Mouse (Mus musculus): ENCODE measurements around the gene Fam196b. TPM values are rescaled to one million over a fixed set of nuclear protein-coding genes. Genes with fewer than 3 reads are reported as not detected.

Gene Fam196b
- polyA plus RNA-seq, 1 experiment from 2014 or later = not detected

GRCm38 (mm10) chr11:34309360-34309759 lies 5.3 kb upstream of the Fam196b start:
- H3K36me3 ChIP-seq (ENCODE audit: inconsistent target) = peaks cover 81% of the 10 kb centered on the region
- no peaks in the 10 kb centered on the region for H3K79me2 ChIP-seq (ENCODE audit: inconsistent target)
- WGBS (ENCODE audit: missing documents) = 35% methylated on average over 2 of the region's 2 CpGs
- H3K27ac ChIP-seq = no peak overlapping the region
- no peak overlapping the region for H3K4me3 ChIP-seq (ENCODE audit: inconsistent target)

GRCm38 (mm10) chr11:34311717-34312116 lies 2.9 kb upstream of the Fam196b start:
- WGBS (ENCODE audit: missing documents) = 73% methylated on average over 5 of the region's 5 CpGs
- no peak overlapping the region for H3K27ac ChIP-seq
- peaks cover 57% of the 10 kb centered on the region for H3K36me3 ChIP-seq (ENCODE audit: inconsistent target)
- H3K4me3 ChIP-seq (ENCODE audit: inconsistent target) = no peak overlapping the region
- no peaks in the 10 kb centered on the region for H3K79me2 ChIP-seq (ENCODE audit: inconsistent target)

GRCm38 (mm10) chr11:34312208-34312607 lies 2.4 kb upstream of the Fam196b start:
- WGBS (ENCODE audit: missing documents) = 92% methylated on average over 7 of the region's 7 CpGs
- no peaks in the 10 kb centered on the region for H3K79me2 ChIP-seq (ENCODE audit: inconsistent target)
- H3K36me3 ChIP-seq (ENCODE audit: inconsistent target) = peaks cover 53% of the 10 kb centered on the region
- no peak overlapping the region for H3K27ac ChIP-seq
- no peak overlapping the region for H3K4me3 ChIP-seq (ENCODE audit: inconsistent target)

- Histone ChIP-seq H3K79me2 (ENCODE audit: inconsistent target) (no peaks in the 10 kb centered on the region), H3K27ac (no peak overlapping the region), H3K4me3 (ENCODE audit: inconsistent target) (no peak overlapping the region), H3K36me3 (ENCODE audit: inconsistent target) (peaks cover 33% of the 10 kb centered on the region)
- WGBS (ENCODE audit: missing documents) = 92% methylated on average over 5 of the region's 5 CpGs
Observed at GRCm38 (mm10) chr11:34315383-34315782, 761 bp downstream of the Fam196b start.

DNA sequence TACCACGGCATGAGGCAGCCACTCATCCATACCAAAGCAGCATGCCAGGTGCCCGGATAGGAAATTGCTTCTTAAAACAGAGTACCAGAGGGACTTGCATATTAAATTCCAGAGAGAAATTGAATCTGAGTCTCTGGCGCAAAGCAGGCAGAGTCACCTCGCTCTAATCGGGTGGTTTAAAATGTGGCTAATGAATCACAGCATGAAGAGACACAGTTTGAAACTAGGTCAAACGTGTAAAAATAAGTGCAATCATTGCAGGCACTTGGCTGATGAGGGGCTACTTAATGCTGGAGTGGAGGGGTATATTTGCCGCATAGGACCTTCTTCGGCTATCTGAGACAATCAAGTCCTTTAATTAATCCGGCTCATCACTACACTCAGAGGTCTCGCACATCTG lies 1.6 kb downstream of the Fam196b start:
- no peaks in the 10 kb centered on the region for H3K79me2 ChIP-seq (ENCODE audit: inconsistent target)
- H3K27ac ChIP-seq = no peak overlapping the region
- 95% methylated on average over 10 of the region's 10 CpGs for WGBS (ENCODE audit: missing documents)
- no peak overlapping the region for H3K4me3 ChIP-seq (ENCODE audit: inconsistent target)
- H3K36me3 ChIP-seq (ENCODE audit: inconsistent target) = peaks cover 25% of the 10 kb centered on the region

- Histone ChIP-seq H3K27ac (no peak overlapping the region), H3K4me3 (ENCODE audit: inconsistent target) (no peak overlapping the region), H3K79me2 (ENCODE audit: inconsistent target) (no peaks in the 10 kb centered on the region), H3K36me3 (ENCODE audit: inconsistent target) (peaks cover 22% of the 10 kb centered on the region)
- WGBS (ENCODE audit: missing documents) = 95% methylated on average over 8 of the region's 8 CpGs
Observed at GRCm38 (mm10) chr11:34317001-34317400, 2.4 kb downstream of the Fam196b start.

DNA sequence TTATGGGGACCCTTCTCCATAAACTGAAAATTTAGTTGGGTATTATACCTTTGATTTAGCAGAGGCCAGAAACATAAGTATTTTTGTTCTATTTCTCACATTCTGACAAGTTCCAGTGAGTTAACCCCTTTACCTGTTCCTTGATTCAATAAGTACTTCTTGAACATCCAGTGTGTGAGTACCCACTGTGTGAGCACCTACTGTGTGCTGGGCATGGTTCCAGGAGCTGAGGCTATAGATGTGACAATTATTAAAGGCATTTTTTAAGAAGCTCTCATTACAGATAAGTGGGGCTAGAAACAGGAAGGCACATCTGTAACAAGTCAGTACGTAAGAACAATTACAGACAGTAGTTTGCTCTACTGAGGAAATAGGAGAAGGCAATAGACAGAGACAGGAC lies 4.7 kb downstream of the Fam196b start:
- H3K4me3 ChIP-seq (ENCODE audit: inconsistent target) = no peak overlapping the region
- H3K79me2 ChIP-seq (ENCODE audit: inconsistent target) = no peaks in the 10 kb centered on the region
- H3K36me3 ChIP-seq (ENCODE audit: inconsistent target) = peaks cover 15% of the 10 kb centered on the region; the same call in 1 of the 2 replicates
- WGBS (ENCODE audit: missing documents) = 100% methylated on average over 1 of the region's 1 CpGs
- no peak overlapping the region for H3K27ac ChIP-seq

GRCm38 (mm10) chr11:34323664-34324063 lies 9.0 kb downstream of the Fam196b start:
- H3K27ac ChIP-seq = no peak overlapping the region
- WGBS (ENCODE audit: missing documents) = 96% methylated on average over 8 of the region's 8 CpGs
- no peak overlapping the region for H3K4me3 ChIP-seq (ENCODE audit: inconsistent target)
- no peaks in the 10 kb centered on the region for H3K79me2 ChIP-seq (ENCODE audit: inconsistent target)
- H3K36me3 ChIP-seq (ENCODE audit: inconsistent target) = peaks cover 22% of the 10 kb centered on the region; the same call in 1 of the 2 replicates

DNA sequence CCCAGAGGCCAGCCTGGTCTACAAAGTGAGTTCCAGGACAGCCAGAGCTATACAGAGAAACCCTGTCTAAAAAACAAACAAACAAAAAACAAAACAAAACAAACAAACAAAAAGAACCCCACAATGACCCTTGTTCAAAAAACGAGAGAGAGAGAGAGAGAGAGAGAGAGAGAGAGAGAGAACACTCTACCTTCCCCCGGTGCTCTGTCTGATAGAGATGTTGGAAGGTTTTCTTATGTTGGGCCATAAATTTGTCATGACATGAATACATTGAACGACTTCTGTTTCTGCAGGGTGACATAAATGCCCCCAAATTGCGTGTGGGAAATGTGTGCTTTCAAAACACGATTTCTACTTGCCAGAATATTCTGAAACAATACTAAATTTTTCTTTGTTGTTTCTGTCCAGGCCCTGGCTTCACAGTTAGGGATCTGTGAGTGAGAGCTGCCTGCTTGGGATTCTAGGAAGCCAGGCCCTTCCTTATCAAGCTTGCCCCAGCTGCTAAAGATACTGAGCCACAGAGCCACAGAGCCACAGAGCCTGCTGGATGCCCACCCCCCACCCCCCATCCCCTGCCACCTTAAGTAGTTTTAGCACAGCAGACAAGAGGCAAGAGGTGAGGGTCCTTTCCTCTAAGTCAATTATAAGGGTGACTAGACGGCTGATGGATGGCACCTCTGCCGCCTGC lies 17.9 kb downstream of the Fam196b start:
- WGBS (ENCODE audit: missing documents) = 76% methylated on average over 7 of the region's 7 CpGs
- Histone ChIP-seq H3K79me2 (ENCODE audit: inconsistent target) (no peaks in the 10 kb centered on the region), H3K27ac (no peak overlapping the region), H3K36me3 (ENCODE audit: inconsistent target) (peaks cover 10% of the 10 kb centered on the region; the same call in 1 of the 2 replicates), H3K4me3 (ENCODE audit: inconsistent target) (no peak overlapping the region)

- Histone ChIP-seq H3K4me3 (ENCODE audit: inconsistent target) (no peak overlapping the region), H3K79me2 (ENCODE audit: inconsistent target) (no peaks in the 10 kb centered on the region), H3K27ac (no peak overlapping the region), H3K36me3 (ENCODE audit: inconsistent target) (no peaks in the 10 kb centered on the region; the same call in 1 of the 2 replicates)
- 100% methylated on average over 1 of the region's 1 CpGs for WGBS (ENCODE audit: missing documents)
Observed at GRCm38 (mm10) chr11:34337907-34338306, 23.3 kb downstream of the Fam196b start.

DNA sequence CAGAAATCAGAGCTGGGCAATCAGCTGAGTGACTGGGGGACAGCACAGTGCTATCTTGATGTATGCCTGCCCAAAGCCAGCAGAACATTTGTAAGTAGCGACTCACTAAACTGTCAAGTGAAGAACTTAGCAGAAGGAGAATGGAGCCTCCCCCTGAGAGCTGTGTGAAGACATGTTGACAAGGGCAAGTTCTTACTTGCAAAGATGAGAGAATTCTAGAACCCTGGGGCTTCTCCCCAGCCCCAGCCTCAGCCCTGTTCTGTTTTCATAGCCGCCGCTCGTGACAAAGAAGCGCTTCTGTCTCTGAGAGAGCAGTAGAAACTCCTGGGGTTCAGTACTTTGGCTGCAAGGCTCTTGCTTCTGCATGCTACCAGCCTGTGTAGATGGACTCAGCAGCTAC lies 25.1 kb downstream of the Fam196b start:
- H3K27ac ChIP-seq = no peak overlapping the region
- 99% methylated on average over 5 of the region's 5 CpGs for WGBS (ENCODE audit: missing documents)
- H3K4me3 ChIP-seq (ENCODE audit: inconsistent target) = no peak overlapping the region
- no peaks in the 10 kb centered on the region; the same call in 1 of the 2 replicates for H3K36me3 ChIP-seq (ENCODE audit: inconsistent target)
- H3K79me2 ChIP-seq (ENCODE audit: inconsistent target) = no peaks in the 10 kb centered on the region

DNA sequence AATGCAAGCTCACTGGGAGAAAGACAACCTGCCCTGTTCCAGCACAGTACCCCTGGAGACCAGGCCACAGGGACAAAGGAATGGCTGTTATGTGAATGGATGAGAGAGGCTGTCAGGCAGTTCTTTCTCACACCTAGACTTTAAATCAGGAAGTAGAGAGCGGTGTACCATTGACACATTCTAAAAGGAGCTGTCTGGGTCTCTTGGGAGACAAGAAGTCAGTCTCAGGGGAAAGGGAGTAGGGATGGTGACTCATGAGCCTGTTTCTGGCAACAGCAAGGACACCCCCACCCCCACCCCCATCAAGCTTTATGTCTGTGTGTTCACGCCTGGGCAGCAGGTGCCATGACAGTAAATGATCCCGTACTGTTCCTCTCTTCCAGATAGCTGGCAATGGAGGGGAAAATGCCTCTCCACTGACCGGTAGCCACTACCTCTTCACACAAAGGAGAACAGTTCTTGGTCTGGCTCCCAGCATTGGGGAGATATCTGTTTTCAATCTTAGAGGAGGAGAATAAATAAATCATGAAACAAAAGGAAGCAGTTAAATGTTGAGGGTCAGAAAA lies 29.2 kb downstream of the Fam196b start:
- 100% methylated on average over 4 of the region's 4 CpGs for WGBS (ENCODE audit: missing documents)
- Histone ChIP-seq H3K79me2 (ENCODE audit: inconsistent target) (no peaks in the 10 kb centered on the region), H3K36me3 (ENCODE audit: inconsistent target) (peaks cover 3% of the 10 kb centered on the region; the same call in 1 of the 2 replicates), H3K4me3 (ENCODE audit: inconsistent target) (no peak overlapping the region), H3K27ac (no peak overlapping the region)

DNA sequence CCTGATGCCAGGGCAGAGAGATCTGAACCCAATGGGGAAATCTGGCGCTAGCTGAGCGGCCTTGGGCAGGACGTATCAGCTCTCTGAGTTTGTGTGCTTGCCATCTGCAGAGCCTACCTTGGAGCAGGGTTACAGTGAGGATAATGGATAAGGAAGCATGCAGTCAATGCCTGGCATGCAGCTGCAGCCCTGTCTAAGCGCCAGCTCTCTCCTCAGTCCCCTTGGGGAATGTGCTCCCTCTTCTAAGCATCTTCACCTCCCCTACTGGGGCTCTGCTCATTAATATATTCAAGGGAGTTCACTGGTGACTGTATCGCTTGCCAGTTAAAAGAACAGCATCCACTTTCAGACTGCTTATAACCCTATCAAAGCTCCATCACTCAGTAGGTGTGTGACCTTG lies 29.7 kb downstream of the Fam196b start:
- Histone ChIP-seq H3K36me3 (ENCODE audit: inconsistent target) (peaks cover 3% of the 10 kb centered on the region; the same call in 1 of the 2 replicates), H3K27ac (no peak overlapping the region), H3K79me2 (ENCODE audit: inconsistent target) (no peaks in the 10 kb centered on the region), H3K4me3 (ENCODE audit: inconsistent target) (no peak overlapping the region)
- WGBS (ENCODE audit: missing documents) = 97% methylated on average over 5 of the region's 5 CpGs

DNA sequence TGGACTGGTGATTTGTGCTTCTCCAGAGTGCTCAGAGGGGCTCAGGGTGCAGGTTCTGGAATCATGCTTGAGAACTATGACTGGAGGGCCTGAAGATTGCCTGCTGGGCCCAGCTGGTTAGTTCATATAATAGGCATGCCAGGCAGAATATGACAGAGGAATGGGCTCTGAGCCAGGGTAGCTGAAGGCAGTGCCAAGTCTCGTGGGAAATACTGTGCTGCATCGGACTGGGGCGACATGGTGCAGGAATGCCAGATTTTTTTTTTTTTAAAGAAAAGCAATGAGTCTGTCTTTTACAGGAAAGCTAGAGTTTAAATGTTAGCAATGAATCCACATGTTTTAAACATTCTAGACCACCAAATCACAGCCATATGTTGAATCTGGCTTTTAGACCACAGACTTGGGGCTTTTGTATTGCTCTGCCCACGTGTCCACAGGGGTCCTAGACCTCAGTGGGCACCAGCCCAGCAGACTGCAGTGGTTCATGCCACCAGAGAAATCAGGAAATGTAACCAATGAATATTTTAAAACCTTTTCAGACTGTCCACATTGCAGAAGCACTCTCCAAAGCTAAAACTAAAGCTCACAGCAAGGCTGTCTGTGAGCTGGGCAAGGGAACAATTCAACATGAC lies 33.8 kb downstream of the Fam196b start:
- 82% methylated on average over 4 of the region's 4 CpGs for WGBS (ENCODE audit: missing documents)
- H3K27ac ChIP-seq = no peak overlapping the region
- no peaks in the 10 kb centered on the region for H3K79me2 ChIP-seq (ENCODE audit: inconsistent target)
- H3K4me3 ChIP-seq (ENCODE audit: inconsistent target) = no peak overlapping the region
- peaks cover 12% of the 10 kb centered on the region; the same call in 1 of the 2 replicates for H3K36me3 ChIP-seq (ENCODE audit: inconsistent target)

- no peak overlapping the region for H3K27ac ChIP-seq
- WGBS (ENCODE audit: missing documents) = 96% methylated on average over 10 of the region's 10 CpGs
- peaks cover 12% of the 10 kb centered on the region; the same call in 1 of the 2 replicates for H3K36me3 ChIP-seq (ENCODE audit: inconsistent target)
- no peaks in the 10 kb centered on the region for H3K79me2 ChIP-seq (ENCODE audit: inconsistent target)
- no peak overlapping the region for H3K4me3 ChIP-seq (ENCODE audit: inconsistent target)
Observed at GRCm38 (mm10) chr11:34349453-34350056, 34.9 kb downstream of the Fam196b start.
